In genomic region chr11:114217245-114217757, GRCm38 (mm10) we compare ENCODE assay signal across 9 mouse cellular contexts.
DNase-seq lines count a peak whose midpoint lies in the region; ATAC-seq lines count a peak whose summit lies in the region.
"Had no signal": no experiment of that assay in that cellular context is flagged by ENCODE, and none has a peak within 500 bp of the region (broad histone marks: within the 10 kb centered on the region; RNA-seq: fewer than 3 reads in every experiment).

No protein-coding gene starts in this region.

- WGBS in heart, embryonic 16.5 days: 14% methylated on average over 15 of the region's 15 CpGs
- 3% methylated on average over 15 of the region's 15 CpGs for WGBS in hindbrain, embryonic 15.5 days
- 4% methylated on average over 15 of the region's 15 CpGs for WGBS in midbrain, embryonic 16.5 days

- no peaks in the 10 kb centered on the region for H3K36me3 ChIP-seq in heart, embryonic 16.5 days (ENCODE audit: control insufficient read depth, insufficient read depth)
- no peaks in the 10 kb centered on the region for H3K36me3 ChIP-seq in hindbrain, embryonic 15.5 days
- no peaks in the 10 kb centered on the region for H3K36me3 ChIP-seq in midbrain, embryonic 16.5 days (ENCODE audit: control insufficient read depth, insufficient read depth, low read length)

- peak overlapping the region; percentile 42 for H3K4me3 ChIP-seq in heart, embryonic 16.5 days (ENCODE audit: low read length)
- peak overlapping the region; percentile 14 for H3K4me3 ChIP-seq in hindbrain, embryonic 15.5 days
- H3K4me3 ChIP-seq in midbrain, embryonic 16.5 days (ENCODE audit: low read depth, low read length): peak overlapping the region; percentile 16; the same call in 1 of the 2 replicates

- 0 out of 2 replicates have a peak, but pooled peaks cover 3% of the 10 kb centered on the region for H3K9me3 ChIP-seq in heart, embryonic 16.5 days (replicated peaks; ENCODE audit: control insufficient read depth, low read length)
- no peaks in the 10 kb centered on the region for H3K9me3 ChIP-seq in hindbrain, embryonic 15.5 days
- H3K9me3 ChIP-seq in midbrain, embryonic 16.5 days (replicated peaks; ENCODE audit: control insufficient read depth, low read length, poor library complexity, severe bottlenecking): no peaks in the 10 kb centered on the region

- DNase-seq in heart, adult 8-10 months (ENCODE audit: low spot score): no peak
- peak; percentile 76 for DNase-seq in embryo, embryonic 10 days (ENCODE audit: low spot score)
- DNase-seq in frontal cortex, postnatal 10 days (ENCODE audit: low spot score in 2 of 2): no peak
- no peak for DNase-seq in kidney, adult 11 months

- H3K27ac ChIP-seq in heart, embryonic 16.5 days (ENCODE audit: low read length): no peak overlapping the region
- peak overlapping the region; percentile 45; the same call in 1 of the 2 replicates for H3K27ac ChIP-seq in hindbrain, embryonic 15.5 days (replicated peaks)
- peak overlapping the region; percentile 13; the same call in 1 of the 2 replicates for H3K27ac ChIP-seq in midbrain, embryonic 16.5 days (ENCODE audit: low read length)
- H3K27ac ChIP-seq: macrophage had no signal

- H3K4me2 ChIP-seq in heart, embryonic 16.5 days (ENCODE audit: low read depth, low read length): peak overlapping the region; percentile 53
- H3K4me2 ChIP-seq in hindbrain, embryonic 15.5 days: peak overlapping the region; percentile 46
- H3K4me2 ChIP-seq in midbrain, embryonic 16.5 days (ENCODE audit: low read length): peak overlapping the region; percentile 50

- no peaks in the 10 kb centered on the region for H3K27me3 ChIP-seq in heart, embryonic 16.5 days (ENCODE audit: control insufficient read depth, insufficient read depth, low read length)
- no peaks in the 10 kb centered on the region for H3K27me3 ChIP-seq in hindbrain, embryonic 15.5 days
- no peaks in the 10 kb centered on the region for H3K27me3 ChIP-seq in midbrain, embryonic 16.5 days (ENCODE audit: control insufficient read depth, insufficient read depth, low read depth, low read length)

- H3K4me1 ChIP-seq in heart, embryonic 16.5 days (ENCODE audit: control insufficient read depth, insufficient read depth, low read length): peaks cover 28% of the 10 kb centered on the region
- H3K4me1 ChIP-seq in hindbrain, embryonic 15.5 days (replicated peaks): peaks cover 35% of the 10 kb centered on the region
- peaks cover 30% of the 10 kb centered on the region for H3K4me1 ChIP-seq in midbrain, embryonic 16.5 days (ENCODE audit: control insufficient read depth, insufficient read depth, low read length)

- no peak for ATAC-seq in heart, embryonic 16.5 days (replicated peaks; ENCODE audit: extremely low read depth, insufficient read depth, low FRiP score)
- peak; percentile 61; the same call in 1 of the 2 replicates for ATAC-seq in hindbrain, embryonic 15.5 days (ENCODE audit: low FRiP score, low read depth)
- ATAC-seq in midbrain, embryonic 16.5 days: peak; percentile 38; the same call in 1 of the 2 replicates
- no peak for ATAC-seq in megakaryocyte progenitor cell, adult 5-6 weeks (replicated peaks; ENCODE audit: poor library complexity)

- peak overlapping the region; percentile 45 for H3K9ac ChIP-seq in heart, embryonic 16.5 days (ENCODE audit: low read length)
- H3K9ac ChIP-seq in hindbrain, embryonic 15.5 days: peak overlapping the region; percentile 25; the same call in 1 of the 2 replicates
- peak overlapping the region; percentile 32; the same call in 1 of the 2 replicates for H3K9ac ChIP-seq in midbrain, embryonic 16.5 days (ENCODE audit: low read depth, low read length)

Comparison
In these comparisons a context has a peak if more than half of its experiments do, and no peak if none do; other contexts are left out.
1. ATAC-seq: peak in hindbrain, embryonic 15.5 days (single experiment) and midbrain, embryonic 16.5 days (single experiment); none in heart, embryonic 16.5 days (single experiment) and megakaryocyte progenitor cell, adult 5-6 weeks (single experiment).
2. Peak in every context shown above with its lines, with median percentiles within 50 percentile points of each other: H3K4me2 ChIP-seq, H3K4me3 ChIP-seq and H3K9ac ChIP-seq.